Mouse (Mus musculus) MEL-GATA-1-ER (cell line): ENCODE measurements around the gene Cyp2b10.
"Not testable (repeated sequence)": the region's sequence is repeated elsewhere in the genome, so short reads cannot be mapped to it uniquely, and the experiment has no call there.

Experiments
- DNase-seq: peaks from one replicate; pipeline ENCODE4 v3.0.0-alpha.2; 2012; ENCODE audit warnings: low read depth; ENCODE audit errors: extremely low read depth

The Cyp2b10 gene

DNA sequence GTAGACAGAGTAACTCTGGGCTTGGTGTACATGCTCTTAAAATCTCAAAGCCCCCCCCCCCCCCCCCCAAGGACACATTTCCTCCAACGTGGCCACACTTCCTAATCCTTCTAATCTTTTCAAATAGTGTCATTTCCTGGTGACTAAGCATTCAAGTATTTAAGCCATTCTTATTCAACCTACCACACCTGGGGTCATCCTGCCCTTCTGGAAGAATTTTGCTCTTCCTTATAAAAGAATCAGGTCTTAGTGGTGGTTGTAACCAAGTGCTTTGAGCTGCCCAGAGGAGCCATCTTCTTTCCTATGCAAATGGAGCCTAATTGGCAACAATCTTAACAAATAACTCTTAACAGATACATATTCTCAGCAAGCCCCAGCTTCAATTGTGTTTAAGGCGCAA lies 12.6 kb downstream of the Cyp2b10 start:
- DNase-seq: no peak

DNA sequence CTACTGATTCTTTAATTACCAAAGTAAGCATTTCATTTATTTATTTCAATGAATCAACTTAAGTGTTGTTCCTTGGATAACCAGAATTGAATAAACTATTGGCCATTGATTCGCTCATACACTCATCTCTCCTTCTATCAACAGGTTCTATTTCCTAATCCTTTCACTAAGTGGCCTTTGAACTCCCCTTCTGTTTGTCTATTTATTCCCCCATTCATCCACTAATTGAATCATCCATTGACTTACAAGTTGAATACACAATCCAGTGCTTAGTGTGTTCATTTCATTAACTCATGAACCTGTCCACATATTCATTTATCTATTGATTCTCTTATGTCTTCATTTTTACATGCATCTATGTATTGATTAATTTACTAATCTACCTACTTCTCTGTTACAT lies 18.7 kb downstream of the Cyp2b10 start:
- DNase-seq: no peak

DNA sequence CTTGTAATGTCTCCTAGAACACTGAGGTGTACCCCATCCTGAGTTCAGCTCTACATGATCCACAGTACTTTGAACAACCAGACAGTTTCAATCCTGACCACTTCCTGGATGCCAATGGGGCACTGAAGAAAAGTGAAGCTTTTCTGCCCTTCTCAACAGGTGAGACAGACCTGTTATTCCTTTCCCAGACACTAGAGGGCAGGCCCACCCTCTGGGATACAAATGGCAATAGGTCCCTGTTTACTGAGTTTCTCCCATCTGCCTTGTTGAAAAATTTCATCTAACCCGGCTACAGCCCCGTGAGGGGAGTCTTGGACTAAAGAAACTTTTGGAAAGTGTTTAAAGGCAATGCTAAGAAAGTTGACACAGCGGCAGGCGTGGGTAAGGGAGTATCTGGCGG lies 19.9 kb downstream of the Cyp2b10 start:
- not testable (repeated sequence) for DNase-seq

DNA sequence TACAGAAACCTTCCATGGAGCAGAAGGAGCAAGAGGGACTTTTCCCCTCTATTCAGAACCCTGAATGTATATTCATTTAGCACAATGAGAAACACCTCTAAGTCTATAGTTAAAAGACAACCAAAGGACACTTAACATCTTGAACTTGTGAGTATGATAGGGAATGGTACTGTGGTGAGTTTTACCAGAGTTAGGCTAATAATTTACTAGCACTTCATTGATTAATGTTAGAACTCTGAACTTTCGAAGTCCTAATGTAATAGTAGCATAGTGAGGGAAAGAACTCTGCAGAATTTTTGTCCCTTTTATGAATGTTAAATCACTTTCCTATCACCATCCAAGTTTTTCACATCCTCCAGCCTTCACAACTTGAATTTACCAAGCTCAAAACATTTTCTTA lies 22.0 kb downstream of the Cyp2b10 start:
- no peak for DNase-seq

DNA sequence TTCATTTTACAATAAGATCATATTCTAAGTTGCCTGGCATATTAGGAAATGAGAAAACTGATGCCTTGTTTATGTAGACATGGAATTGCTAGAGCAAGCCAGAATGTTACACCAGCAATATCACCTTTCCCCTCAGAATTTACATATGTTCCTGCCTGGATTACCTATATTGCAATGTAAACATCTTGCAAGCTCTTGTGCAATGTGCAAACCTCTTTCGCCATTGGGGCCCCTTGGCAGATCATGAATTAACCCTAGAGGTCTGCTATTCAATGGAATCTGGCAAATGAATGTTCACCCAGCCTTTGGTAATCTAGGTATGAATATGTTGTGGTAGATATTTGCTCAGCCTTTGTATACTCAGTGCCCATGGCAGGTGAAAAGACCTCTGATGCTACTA lies 47.9 kb downstream of the Cyp2b10 start:
- DNase-seq: no peak
